Mouse (Mus musculus) brain, embryonic 18.5 days (tissue): Measurements from ENCODE around the gene Fut2.

ENCODE experiments used
- DNase-seq: peaks from one replicate; pipeline ENCODE4 v3.0.0-alpha.2; 2012; ENCODE audit warnings: low read depth, low spot score

Gene Fut2

DNA sequence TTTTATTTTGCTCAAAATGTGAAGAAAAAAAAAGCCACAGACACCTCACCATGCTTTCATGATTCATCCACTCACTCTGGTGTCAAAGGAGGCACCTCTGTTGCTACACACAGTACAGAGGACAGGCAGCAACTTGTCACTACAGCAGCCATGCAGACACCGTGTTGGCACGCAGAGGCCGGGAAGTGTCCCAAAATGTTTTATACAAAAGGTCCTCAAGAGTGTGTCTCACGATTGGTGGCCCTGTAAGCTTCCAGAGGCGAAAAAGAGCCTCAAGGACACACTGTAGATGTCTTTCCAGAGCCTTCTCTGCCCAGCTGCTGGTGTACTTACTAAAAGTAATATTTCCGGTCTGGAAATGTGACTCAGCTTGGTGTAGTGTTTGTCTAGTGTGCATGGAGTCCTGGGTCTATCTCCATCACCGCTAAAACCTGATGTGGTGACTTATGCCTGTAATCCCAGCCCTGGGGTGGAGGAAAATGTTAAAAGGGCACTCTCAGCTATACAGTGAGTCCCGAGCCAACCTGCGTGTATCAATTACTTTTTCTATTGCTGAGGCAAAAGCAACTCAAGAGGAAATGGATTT lies 60.4 kb downstream of the Fut2 start:
- no peak for DNase-seq

- no peak for DNase-seq
Observed at GRCm38 (mm10) chr7:45598960-45599879, 67.0 kb downstream of the Fut2 start.
